Mouse (Mus musculus): ENCODE data around the gene Cep85l. TPM values are rescaled to one million over a fixed set of nuclear protein-coding genes. Genes with fewer than 3 reads are reported as not detected.

The Cep85l gene
- polyA plus RNA-seq, 1 experiment from 2014 or later: 3.4 TPM

- H3K4me2 ChIP-seq: no peak overlapping the region
- no peak for ATAC-seq (replicated peaks; ENCODE audit: low FRiP score)
- 54% methylated on average over 6 of the region's 6 CpGs for WGBS
- H3K4me3 ChIP-seq (replicated peaks): no peak overlapping the region
- H3K9ac ChIP-seq: no peak overlapping the region
- H3K4me1 ChIP-seq: no peaks in the 10 kb centered on the region
- H3K27ac ChIP-seq: no peak overlapping the region
- no peaks in the 10 kb centered on the region for H3K27me3 ChIP-seq
- H3K9me3 ChIP-seq (replicated peaks): no peaks in the 10 kb centered on the region
- no peaks in the 10 kb centered on the region for H3K36me3 ChIP-seq
Observed at GRCm38 (mm10) chr10:53235381-53235780, 144.4 kb downstream of the Cep85l start.

DNA sequence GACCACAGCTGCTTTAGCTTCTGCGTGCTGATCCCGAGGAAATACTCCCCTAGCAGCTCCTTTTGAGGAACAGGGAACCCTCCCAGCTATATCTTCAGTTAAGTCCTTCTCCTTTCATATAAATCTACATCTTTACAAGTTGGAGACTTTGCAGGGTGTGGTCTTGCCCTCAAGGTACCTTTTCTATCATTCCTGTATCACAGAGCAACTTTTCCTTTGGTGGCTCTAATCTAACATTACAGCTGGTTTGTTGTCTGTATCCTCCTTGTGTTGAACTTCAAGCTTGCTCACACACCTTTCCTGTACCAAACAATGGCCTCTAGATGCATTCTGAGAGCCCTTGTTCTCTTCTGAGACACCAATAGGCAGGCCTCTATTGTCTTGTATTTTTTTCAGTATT, 145.1 kb downstream of the Cep85l start:
- H3K4me1 ChIP-seq: no peaks in the 10 kb centered on the region
- H3K27ac ChIP-seq: no peak overlapping the region
- H3K4me2 ChIP-seq: no peak overlapping the region
- no peak overlapping the region for H3K4me3 ChIP-seq (replicated peaks)
- WGBS: 88% methylated on average over 2 of the region's 2 CpGs
- no peaks in the 10 kb centered on the region for H3K36me3 ChIP-seq
- H3K9me3 ChIP-seq (replicated peaks): no peaks in the 10 kb centered on the region
- H3K9ac ChIP-seq: no peak overlapping the region
- ATAC-seq (replicated peaks; ENCODE audit: low FRiP score): no peak
- H3K27me3 ChIP-seq: no peaks in the 10 kb centered on the region

GRCm38 (mm10) chr10:53234086-53234613, 145.6 kb downstream of the Cep85l start:
- no peak overlapping the region for H3K4me2 ChIP-seq
- no peak overlapping the region for H3K27ac ChIP-seq
- 55% methylated on average over 2 of the region's 2 CpGs for WGBS
- no peak overlapping the region for H3K4me3 ChIP-seq (replicated peaks)
- no peaks in the 10 kb centered on the region for H3K27me3 ChIP-seq
- no peaks in the 10 kb centered on the region for H3K36me3 ChIP-seq
- H3K9ac ChIP-seq: no peak overlapping the region
- ATAC-seq (replicated peaks; ENCODE audit: low FRiP score): no peak
- H3K4me1 ChIP-seq: no peaks in the 10 kb centered on the region
- H3K9me3 ChIP-seq (replicated peaks): no peaks in the 10 kb centered on the region

- no peaks in the 10 kb centered on the region for H3K4me1 ChIP-seq
- H3K27me3 ChIP-seq: no peaks in the 10 kb centered on the region
- no peak overlapping the region for H3K9ac ChIP-seq
- no peaks in the 10 kb centered on the region for H3K36me3 ChIP-seq
- H3K4me3 ChIP-seq (replicated peaks): no peak overlapping the region
- no peak for ATAC-seq (replicated peaks; ENCODE audit: low FRiP score)
- no peak overlapping the region for H3K27ac ChIP-seq
- no peaks in the 10 kb centered on the region for H3K9me3 ChIP-seq (replicated peaks)
- H3K4me2 ChIP-seq: no peak overlapping the region
Observed at GRCm38 (mm10) chr10:53230809-53231208, 148.9 kb downstream of the Cep85l start.

DNA sequence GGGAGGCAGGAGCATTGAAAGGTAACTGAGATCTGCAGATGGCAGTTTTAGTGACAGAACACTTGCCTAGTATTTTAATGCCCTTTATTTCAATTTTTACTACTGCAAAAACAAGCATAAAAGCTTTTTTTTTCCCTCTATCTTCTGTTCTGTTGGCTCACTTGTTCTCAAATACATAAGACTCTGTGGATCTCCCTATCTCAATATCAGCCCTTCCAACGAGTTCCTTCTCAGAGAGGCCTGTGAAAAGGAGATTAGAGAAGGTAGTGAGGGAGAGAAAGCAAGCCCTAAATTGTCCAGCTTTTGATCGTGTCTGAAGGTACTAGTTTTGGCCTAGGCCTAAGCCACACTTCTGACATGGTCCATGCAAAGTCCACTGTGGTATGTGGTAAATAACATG, 150.6 kb downstream of the Cep85l start:
- no peak overlapping the region for H3K9ac ChIP-seq
- H3K27me3 ChIP-seq: no peaks in the 10 kb centered on the region
- 79% methylated on average over 2 of the region's 2 CpGs for WGBS
- H3K4me3 ChIP-seq (replicated peaks): no peak overlapping the region
- ATAC-seq (replicated peaks; ENCODE audit: low FRiP score): no peak
- H3K36me3 ChIP-seq: no peaks in the 10 kb centered on the region
- H3K4me2 ChIP-seq: no peak overlapping the region
- H3K4me1 ChIP-seq: no peaks in the 10 kb centered on the region
- no peak overlapping the region for H3K27ac ChIP-seq
- H3K9me3 ChIP-seq (replicated peaks): no peaks in the 10 kb centered on the region

Other genes starting within 250 kb of the Cep85l start
- 1.0 and 2.0 TPM in 2 replicates for gene Pln, start 42.3 kb downstream of the Cep85l start, polyA plus RNA-seq (2015; fragmentation: Nextera tagmentation; extraction: Ambion mirVana)
- gene Asf1a, start 216.8 kb upstream of the Cep85l start, polyA plus RNA-seq (2015; fragmentation: Nextera tagmentation; extraction: Ambion mirVana): 109 and 127 TPM in 2 replicates